Mouse (Mus musculus) cerebellum, postnatal 14 days (tissue): ENCODE measurements at regions not wholly inside any gene's neighbourhood (a gene's known extent, or its start where the extent isn't known, plus 50 kb on each side); places are given as distances from the start of the nearest gene placed in this dataset.

Source experiments
- DNase-seq, 2 experiments: peaks; one replicate each; pipeline ENCODE4 v3.0.0; 2021; ENCODE audit warnings: mixed read lengths in 2 of 2

GRCm38 (mm10) chr14:25383169-25383824, 75.7 kb upstream of the Zmiz1 start:
- peak in 1 of 2 experiments; percentile 22 for DNase-seq

GRCm38 (mm10) chr14:25385644-25386043, 73.3 kb upstream of the Zmiz1 start:
- DNase-seq: peak in 1 of 2 experiments; percentile 20

GRCm38 (mm10) chr14:25387780-25388179, 71.2 kb upstream of the Zmiz1 start:
- no peak for DNase-seq

GRCm38 (mm10) chr14:25389314-25389713, 69.7 kb upstream of the Zmiz1 start:
- no peak for DNase-seq

GRCm38 (mm10) chr14:25392412-25392811, 66.6 kb upstream of the Zmiz1 start:
- no peak for DNase-seq

- no peak for DNase-seq
Observed at GRCm38 (mm10) chr14:25392940-25393339, 66.0 kb upstream of the Zmiz1 start.

GRCm38 (mm10) chr14:25394931-25395330, 64.1 kb upstream of the Zmiz1 start:
- DNase-seq: no peak

- DNase-seq: peak in 1 of 2 experiments; percentile 36
Observed at GRCm38 (mm10) chr14:25396990-25397531, 61.9 kb upstream of the Zmiz1 start.

- no peak for DNase-seq
Observed at GRCm38 (mm10) chr14:25397751-25398150, 61.2 kb upstream of the Zmiz1 start.

GRCm38 (mm10) chr14:25398745-25399144, 60.2 kb upstream of the Zmiz1 start:
- DNase-seq: peak in 1 of 2 experiments; percentile 42

GRCm38 (mm10) chr14:25399286-25399685, 59.7 kb upstream of the Zmiz1 start:
- no peak for DNase-seq

- no peak for DNase-seq
Observed at GRCm38 (mm10) chr14:25401104-25401963, 57.7 kb upstream of the Zmiz1 start.

- DNase-seq: no peak
Observed at GRCm38 (mm10) chr14:25402409-25402808, 56.6 kb upstream of the Zmiz1 start.

- peak in 1 of 2 experiments; percentile 43 for DNase-seq
Observed at GRCm38 (mm10) chr14:25405191-25405590, 53.8 kb upstream of the Zmiz1 start.

GRCm38 (mm10) chr14:25406059-25406458, 52.9 kb upstream of the Zmiz1 start:
- no peak for DNase-seq

- no peak for DNase-seq
Observed at GRCm38 (mm10) chr14:25406613-25407012, 52.4 kb upstream of the Zmiz1 start.

GRCm38 (mm10) chr14:25407111-25407510, 51.9 kb upstream of the Zmiz1 start:
- no peak for DNase-seq
